Mouse (Mus musculus) forebrain, embryonic 12.5 days (tissue): Measurements from ENCODE around the gene Il23a. TPM values are rescaled to one million over a fixed set of nuclear protein-coding genes. Genes with fewer than 3 reads are reported as not detected.
"Not testable (repeated sequence)": the region's sequence is repeated elsewhere in the genome, so short reads cannot be mapped to it uniquely, and the experiment has no call there.

Experiments used
- ATAC-seq: fragments of 200-750 bp; cut with Nextera tagmentation; 2 replicates; pipeline ENCODE4 v1.8.0; 2017; ENCODE audit warnings: moderate TSS enrichment; ENCODE audit not compliant: low FRiP score
- H3K27ac ChIP-seq: fragments of 300-500 bp; sonication (generic); 2 replicates; pipeline ENCODE4 v1.5.1; 2016; ENCODE audit warnings: mild to moderate bottlenecking
- H3K27me3 ChIP-seq: fragments of 300-500 bp; sonication (generic); 2 replicates; pipeline ENCODE4 v1.6.1; 2016; ENCODE audit warnings: mild to moderate bottlenecking
- H3K36me3 ChIP-seq: fragments of 300-500 bp; sonication (generic); replicated peaks from 2 replicates; pipeline ENCODE4 v1.6.1; 2016; ENCODE audit warnings: mild to moderate bottlenecking
- H3K4me1 ChIP-seq: fragments of 300-500 bp; sonication (generic); 2 replicates; pipeline ENCODE4 v1.6.1; 2016
- H3K4me2 ChIP-seq: fragments of 300-500 bp; sonication (generic); 2 replicates; pipeline ENCODE4 v1.6.1; 2016; ENCODE audit warnings: mild to moderate bottlenecking, moderate library complexity
- H3K4me3 ChIP-seq: fragments of 300-500 bp; sonication (generic); replicated peaks from 2 replicates; pipeline ENCODE4 v1.5.1; 2016; ENCODE audit warnings: mild to moderate bottlenecking
- H3K9ac ChIP-seq: fragments of 300-500 bp; sonication (generic); 2 replicates; pipeline ENCODE4 v1.6.1; 2016; ENCODE audit warnings: mild to moderate bottlenecking
- H3K9me3 ChIP-seq: fragments of 300-500 bp; sonication (generic); 2 replicates; pipeline ENCODE4 v1.6.1; 2016
- WGBS: fragments of 180-500 bp; shearing (Covaris S2); methylation state at CpG from one replicate; pipeline ENCODE4 v1.1.7; 2016; 5-methylcytosine and 5-hydroxymethylcytosine counted together
- polyA plus RNA-seq: library from polyadenylated mRNA; unstranded; fragments of >200 nt; fragmentation: Nextera tagmentation; extraction: Ambion mirVana; gene quantifications from 2 replicates; pipeline ENCODE4 v1.2.1, GENCODE M21; 2016

Il23a gene
- polyA plus RNA-seq, 1 experiment from 2014 or later, result not detected

DNA sequence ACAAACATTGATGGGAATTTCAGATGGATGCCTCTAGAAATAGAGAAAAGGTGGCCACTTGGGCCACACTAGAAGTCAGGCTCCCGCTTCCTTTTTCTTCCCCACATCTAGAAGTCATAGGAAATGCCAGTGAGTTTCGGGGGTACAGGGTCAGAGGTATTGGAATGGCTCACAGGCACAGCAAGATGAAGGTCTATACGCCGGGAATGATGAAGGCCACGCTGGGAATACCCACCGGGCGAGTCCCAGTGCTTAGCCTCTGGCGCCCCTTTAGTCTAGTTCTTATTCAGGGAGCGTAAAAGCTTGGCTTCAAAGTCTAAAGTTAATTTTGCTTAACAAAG, 4.2 kb upstream of the Il23a start:
- Histone ChIP-seq H3K27me3 (0 out of 2 replicates have a peak, but pooled peaks cover 3% of the 10 kb centered on the region), H3K27ac (peak overlapping the region; percentile 93), H3K4me2 (peak overlapping the region; percentile 73), H3K9me3 (no peaks in the 10 kb centered on the region), H3K9ac (peak overlapping the region; percentile 71), H3K36me3 (no peaks in the 10 kb centered on the region), H3K4me3 (peak overlapping the region; percentile 54), H3K4me1 (peaks cover 19% of the 10 kb centered on the region)
- peak; percentile 53 for ATAC-seq
- under 1% methylated on average over 9 of the region's 9 CpGs for WGBS

DNA sequence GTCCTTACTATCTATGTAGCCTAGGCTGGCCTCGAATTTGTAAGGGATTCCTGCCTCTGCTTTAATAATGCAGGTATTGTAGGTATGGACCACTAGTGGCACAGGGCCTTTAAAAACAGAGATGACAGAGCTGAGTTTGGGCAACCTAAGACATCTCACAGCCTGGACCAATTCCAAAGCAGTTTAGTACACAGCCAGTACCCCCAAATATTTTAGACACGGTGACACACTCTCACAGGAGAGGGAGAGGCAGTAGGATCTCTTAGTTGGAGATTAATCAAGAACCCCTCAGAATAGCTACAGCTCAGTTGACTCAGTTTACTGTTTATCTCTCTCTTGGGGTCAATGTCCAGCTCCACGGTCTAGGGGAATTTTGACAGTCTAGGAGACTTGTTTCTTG, 3.8 kb upstream of the Il23a start:
- H3K9me3 ChIP-seq, result no peaks in the 10 kb centered on the region
- H3K4me2 ChIP-seq, result peak overlapping the region; percentile 73
- ATAC-seq, result no peak
- peak overlapping the region; percentile 54 for H3K4me3 ChIP-seq
- WGBS, result 44% methylated on average over 3 of the region's 3 CpGs
- peak overlapping the region; percentile 93 for H3K27ac ChIP-seq
- H3K9ac ChIP-seq, result peak overlapping the region; percentile 71
- H3K36me3 ChIP-seq, result no peaks in the 10 kb centered on the region
- 0 out of 2 replicates have a peak, but pooled peaks cover 3% of the 10 kb centered on the region for H3K27me3 ChIP-seq
- H3K4me1 ChIP-seq, result peaks cover 19% of the 10 kb centered on the region

DNA sequence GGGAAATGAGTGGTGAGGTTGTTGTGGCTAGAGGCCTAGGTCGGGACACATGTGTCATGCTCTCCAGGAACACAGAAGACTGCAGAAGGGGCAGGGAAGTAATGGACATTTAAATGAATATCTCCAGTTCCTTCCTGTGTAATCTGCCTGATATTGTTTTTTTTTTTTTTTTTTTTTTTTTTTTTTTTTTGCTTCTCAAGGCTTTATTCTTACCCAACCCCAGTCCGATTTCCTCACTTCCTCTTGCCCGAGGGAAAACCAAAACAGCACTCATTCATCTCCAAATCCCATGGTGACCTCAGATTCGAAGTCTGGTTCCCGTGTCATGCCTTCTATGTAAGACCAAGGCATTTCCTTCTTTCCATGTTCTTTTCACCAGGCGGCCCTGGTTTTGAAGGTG, 309 bp downstream of the Il23a start:
- no peak overlapping the region for H3K27ac ChIP-seq
- 0 out of 2 replicates have a peak, but pooled peaks cover 3% of the 10 kb centered on the region for H3K27me3 ChIP-seq
- no peaks in the 10 kb centered on the region for H3K9me3 ChIP-seq
- no peaks in the 10 kb centered on the region for H3K36me3 ChIP-seq
- no peak overlapping the region for H3K9ac ChIP-seq
- H3K4me3 ChIP-seq, result no peak overlapping the region
- no peak for ATAC-seq
- WGBS, result 80% methylated on average over 6 of the region's 6 CpGs
- peaks cover 13% of the 10 kb centered on the region for H3K4me1 ChIP-seq
- H3K4me2 ChIP-seq, result no peak overlapping the region

DNA sequence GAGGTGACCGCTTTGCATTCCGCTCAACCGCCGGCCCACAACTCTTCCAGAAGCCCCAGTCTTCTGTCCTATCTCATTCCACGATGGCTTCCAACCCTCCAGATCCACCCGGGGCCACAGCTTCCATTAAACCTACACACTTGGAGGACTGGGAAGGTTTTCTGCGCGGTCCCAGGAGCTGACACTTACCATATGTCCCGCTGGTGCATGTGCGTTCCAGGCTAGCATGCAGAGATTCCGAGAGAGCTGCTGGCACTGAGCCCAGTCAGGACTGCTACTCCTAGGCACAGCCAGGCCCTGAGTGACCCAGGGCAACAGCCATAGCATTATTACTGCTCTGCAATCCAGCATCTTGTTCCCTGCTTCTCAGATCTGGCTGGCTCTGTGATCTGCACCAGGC, 930 bp downstream of the Il23a start:
- peaks cover 13% of the 10 kb centered on the region for H3K4me1 ChIP-seq
- no peaks in the 10 kb centered on the region for H3K9me3 ChIP-seq
- no peak overlapping the region for H3K4me3 ChIP-seq
- WGBS, result 81% methylated on average over 11 of the region's 11 CpGs
- H3K27me3 ChIP-seq, result 0 out of 2 replicates have a peak, but pooled peaks cover 3% of the 10 kb centered on the region
- no peak overlapping the region for H3K9ac ChIP-seq
- no peak overlapping the region for H3K27ac ChIP-seq
- 0 out of 2 replicates have a peak, but pooled peaks cover 2% of the 10 kb centered on the region for H3K36me3 ChIP-seq
- ATAC-seq, result no peak
- no peak overlapping the region for H3K4me2 ChIP-seq

DNA sequence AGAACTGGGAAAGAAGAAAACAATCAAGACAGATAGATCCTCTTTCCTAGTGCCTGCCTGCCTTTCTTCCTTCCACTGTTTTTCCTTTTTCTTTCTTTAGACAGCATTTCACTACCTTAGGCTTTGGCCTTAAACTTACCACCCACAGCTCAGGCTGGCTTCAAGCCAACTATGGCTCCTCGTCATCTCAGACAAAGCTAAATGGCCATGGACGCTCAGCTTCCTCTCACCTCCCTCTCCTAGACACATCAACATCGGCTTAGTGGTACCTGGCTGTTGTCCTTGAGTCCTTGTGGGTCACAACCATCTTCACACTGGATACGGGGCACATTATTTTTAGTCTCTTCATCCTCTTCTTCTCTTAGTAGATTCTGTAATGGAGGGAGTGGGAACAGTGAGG, 1.3 kb downstream of the Il23a start:
- 0 out of 2 replicates have a peak, but pooled peaks cover 6% of the 10 kb centered on the region for H3K36me3 ChIP-seq
- no peak overlapping the region for H3K9ac ChIP-seq
- H3K4me3 ChIP-seq, result no peak overlapping the region
- H3K9me3 ChIP-seq, result no peaks in the 10 kb centered on the region
- H3K27ac ChIP-seq, result no peak overlapping the region
- 77% methylated on average over 4 of the region's 4 CpGs for WGBS
- peaks cover 9% of the 10 kb centered on the region for H3K4me1 ChIP-seq
- 0 out of 2 replicates have a peak, but pooled peaks cover 3% of the 10 kb centered on the region for H3K27me3 ChIP-seq
- no peak overlapping the region for H3K4me2 ChIP-seq
- no peak for ATAC-seq

DNA sequence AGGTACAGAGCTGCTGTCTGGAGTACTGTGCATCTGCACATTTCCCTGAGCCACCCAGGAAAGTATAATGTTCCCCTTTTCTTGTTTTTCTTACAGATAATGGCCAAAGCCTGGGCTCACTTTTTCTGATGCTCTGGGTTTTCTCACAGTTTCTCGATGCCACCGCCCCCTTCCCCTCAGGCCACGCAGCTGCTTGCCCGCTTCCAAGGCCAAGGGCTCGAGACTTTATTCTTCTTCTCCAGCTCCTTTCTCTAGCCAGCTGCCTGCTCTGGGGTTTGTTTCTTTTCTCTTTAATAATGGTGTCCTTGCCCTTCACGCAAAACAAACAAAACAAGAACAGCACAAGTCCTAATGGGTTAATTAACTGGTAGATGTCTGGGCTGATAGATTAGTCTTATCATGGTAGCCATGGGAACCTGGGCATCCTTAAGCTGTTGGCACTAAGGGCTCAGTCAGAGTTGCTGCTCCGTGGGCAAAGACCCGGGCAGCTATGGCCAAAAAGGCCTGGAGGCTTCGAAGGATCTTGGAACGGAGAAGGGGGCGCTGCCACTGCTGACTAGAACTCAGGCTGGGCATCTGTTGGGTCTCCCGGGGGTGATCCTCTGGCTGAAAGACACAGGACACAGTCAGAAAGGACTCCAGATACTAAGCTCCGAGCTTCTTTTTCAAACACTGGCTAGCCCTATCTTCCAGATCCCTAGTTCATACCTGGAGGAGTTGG, 2.0 kb downstream of the Il23a start:
- ATAC-seq, result no peak
- 69% methylated on average over 13 of the region's 13 CpGs for WGBS

DNA sequence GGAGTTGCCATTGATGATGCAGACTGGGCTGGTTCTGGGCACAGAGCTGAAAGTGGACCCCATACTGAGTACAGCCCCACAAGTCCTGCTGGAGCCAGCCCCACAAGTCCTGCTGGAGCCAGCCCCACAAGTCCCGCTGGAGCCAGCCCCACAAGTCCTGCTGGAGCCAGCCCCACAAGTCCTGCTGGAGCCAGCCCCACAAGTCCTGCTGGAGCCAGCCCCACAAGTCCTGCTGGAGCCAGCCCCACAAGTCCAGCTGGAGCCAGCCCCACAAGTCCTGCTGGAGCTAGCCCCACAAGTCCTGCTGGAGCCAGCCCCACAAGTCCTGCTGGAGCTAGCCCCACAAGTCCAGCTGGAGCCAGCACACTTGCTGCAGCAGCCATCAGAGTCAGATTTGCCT, 8.0 kb downstream of the Il23a start:
- ATAC-seq, result not testable (repeated sequence)
- WGBS, result 75% methylated on average over 1 of the region's 1 CpGs
- H3K36me3 ChIP-seq, result peaks cover 29% of the 10 kb centered on the region

More for the DNA sequence above, 2.0 kb downstream of the Il23a start:
- no peak overlapping the region for H3K9ac ChIP-seq
- H3K27me3 ChIP-seq, result 0 out of 2 replicates have a peak, but pooled peaks cover 3% of the 10 kb centered on the region
- H3K9me3 ChIP-seq, result no peaks in the 10 kb centered on the region
- peaks cover 11% of the 10 kb centered on the region; the same call in 1 of the 2 replicates for H3K36me3 ChIP-seq
- H3K4me2 ChIP-seq, result no peak overlapping the region
- 0 out of 2 replicates have a peak, but pooled peaks cover 6% of the 10 kb centered on the region for H3K4me1 ChIP-seq
- H3K4me3 ChIP-seq, result no peak overlapping the region
- no peak overlapping the region for H3K27ac ChIP-seq

DNA sequence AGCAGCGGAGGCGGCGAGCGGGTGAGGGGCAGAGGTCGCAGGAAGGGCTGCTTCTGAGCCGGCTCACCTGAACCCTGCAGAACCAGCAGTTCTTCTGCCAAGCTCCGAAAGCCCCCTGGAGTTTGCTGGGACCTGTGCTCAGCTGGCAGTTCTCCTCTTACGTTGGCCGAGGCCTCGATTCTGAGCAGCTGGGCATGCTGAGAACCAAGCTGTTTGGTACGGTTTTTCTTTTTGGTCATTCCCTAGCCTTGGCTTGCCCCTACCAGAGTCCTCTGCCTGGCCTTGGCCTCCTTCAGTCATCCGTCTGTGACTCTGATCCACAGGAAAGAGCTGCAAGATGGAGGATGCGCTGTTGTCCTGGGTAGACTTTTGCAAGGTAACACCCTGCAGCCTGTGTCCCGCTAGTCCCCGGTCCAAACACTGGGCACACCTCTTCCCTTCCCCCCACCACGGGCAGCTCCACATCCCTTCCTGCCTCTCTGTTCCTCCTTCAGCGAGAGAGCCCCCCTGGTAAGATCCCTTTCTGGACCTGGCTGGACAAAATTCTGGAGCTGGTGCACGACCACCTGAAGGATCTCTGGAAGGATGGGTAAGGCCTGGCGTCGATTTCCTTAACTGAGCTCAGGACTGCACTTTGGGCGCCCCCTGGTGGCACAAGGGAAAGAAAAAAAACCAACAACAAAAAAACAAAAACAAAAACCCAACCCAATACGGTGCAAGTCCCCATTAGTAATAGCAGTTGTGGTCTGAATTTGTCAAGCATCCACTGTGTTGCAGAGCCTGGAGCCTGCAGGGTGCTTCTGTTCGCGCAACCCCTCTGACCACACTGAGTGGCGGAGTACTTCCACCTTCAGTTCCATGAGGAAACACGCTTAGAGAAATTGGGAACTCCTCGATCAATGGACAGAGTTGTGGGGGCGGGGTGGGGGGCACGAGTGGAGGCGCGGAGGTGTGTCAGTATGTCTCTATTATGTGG, 14.7 kb downstream of the Il23a start:
- 0 out of 2 replicates have a peak, but pooled peaks have one; percentile 49 for ATAC-seq
- Histone ChIP-seq H3K4me1 (no peaks in the 10 kb centered on the region; the same call in 1 of the 2 replicates), H3K27me3 (no peaks in the 10 kb centered on the region), H3K4me2 (no peak overlapping the region), H3K9ac (no peak overlapping the region), H3K27ac (no peak overlapping the region), H3K4me3 (no peak overlapping the region), H3K36me3 (peaks cover 53% of the 10 kb centered on the region), H3K9me3 (no peaks in the 10 kb centered on the region)
- 67% methylated on average over 31 of the region's 31 CpGs for WGBS

More for the DNA sequence above, 8.0 kb downstream of the Il23a start:
- not testable (repeated sequence) for H3K4me2 ChIP-seq, H3K27me3 ChIP-seq, H3K9ac ChIP-seq, H3K27ac ChIP-seq, H3K4me3 ChIP-seq, H3K4me1 ChIP-seq, H3K9me3 ChIP-seq

DNA sequence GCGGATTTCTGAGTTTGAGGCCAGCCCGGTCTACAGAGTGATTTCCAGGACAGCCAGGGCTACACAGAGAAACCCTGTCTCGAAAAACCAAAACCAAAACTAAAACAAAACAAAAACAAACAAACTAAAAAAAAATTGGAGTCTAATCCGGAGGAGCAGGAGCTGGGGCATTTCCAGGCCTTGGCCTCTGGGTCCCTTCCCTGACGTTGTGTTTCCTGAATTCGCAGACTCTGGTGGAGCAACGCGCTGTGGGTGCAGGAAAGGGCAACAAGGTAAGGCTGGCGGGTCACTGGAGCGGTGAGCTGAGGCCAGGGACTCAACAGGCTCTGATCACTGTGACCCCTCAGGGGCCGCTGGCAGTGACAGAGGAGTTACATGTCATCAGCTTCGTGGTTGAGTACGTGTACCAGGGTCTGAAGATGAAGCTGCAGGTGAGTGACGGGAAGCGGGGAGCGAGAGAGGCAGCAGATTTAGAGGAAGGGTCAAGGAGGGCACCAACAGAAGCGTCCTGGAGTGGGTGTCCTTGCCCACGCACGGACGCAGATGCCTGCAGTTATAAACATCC, 15.6 kb downstream of the Il23a start:
- Histone ChIP-seq H3K4me1 (no peaks in the 10 kb centered on the region; the same call in 1 of the 2 replicates), H3K27me3 (no peaks in the 10 kb centered on the region), H3K36me3 (peaks cover 57% of the 10 kb centered on the region), H3K9ac (no peak overlapping the region), H3K4me2 (no peak overlapping the region), H3K9me3 (no peaks in the 10 kb centered on the region), H3K4me3 (no peak overlapping the region), H3K27ac (no peak overlapping the region)
- ATAC-seq, result no peak
- 88% methylated on average over 20 of the region's 20 CpGs for WGBS

DNA sequence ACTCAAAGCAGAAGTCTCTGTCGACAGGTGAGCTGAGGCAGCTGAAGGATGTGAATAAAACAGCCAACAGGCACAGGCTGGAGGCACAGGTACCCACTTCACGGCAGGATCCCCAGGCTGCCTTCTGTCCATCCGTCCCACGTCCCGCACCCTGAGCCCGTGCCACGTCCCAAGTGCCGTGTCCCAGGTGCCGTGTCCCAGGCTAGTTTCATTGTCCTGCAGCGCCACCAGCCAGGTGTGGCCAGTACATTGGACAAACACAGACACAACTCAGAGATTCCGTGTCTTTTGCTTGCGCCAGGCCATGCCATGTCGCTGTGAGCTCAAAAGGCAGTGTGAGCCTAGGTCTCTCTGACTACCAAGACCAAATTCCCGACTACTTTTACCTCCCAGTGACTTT, 16.9 kb downstream of the Il23a start:
- WGBS, result 95% methylated on average over 14 of the region's 14 CpGs
- no peak for ATAC-seq

DNA sequence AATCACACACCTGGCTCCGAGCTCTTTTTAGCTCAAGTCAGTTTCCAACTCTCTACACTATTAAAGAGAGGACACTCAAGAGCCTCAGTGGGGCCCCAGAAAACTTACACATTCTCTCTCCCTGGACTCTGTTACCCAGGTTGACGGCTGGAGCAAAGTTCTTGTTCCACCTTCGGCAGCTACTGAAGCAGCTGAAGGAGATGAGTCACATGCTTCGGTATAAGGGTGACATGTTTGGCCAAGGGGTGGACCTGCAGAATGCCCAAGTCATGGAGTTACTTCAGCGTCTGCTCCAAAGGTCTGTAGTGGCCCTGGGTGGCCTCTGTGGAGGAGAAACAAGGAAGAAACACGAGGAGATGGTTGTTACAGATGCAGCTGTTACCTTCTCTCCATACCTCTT, 17.6 kb downstream of the Il23a start:
- Histone ChIP-seq H3K27me3 (no peaks in the 10 kb centered on the region), H3K9ac (no peak overlapping the region), H3K36me3 (peaks cover 57% of the 10 kb centered on the region), H3K4me1 (no peaks in the 10 kb centered on the region; the same call in 1 of the 2 replicates), H3K9me3 (no peaks in the 10 kb centered on the region), H3K4me3 (no peak overlapping the region), H3K27ac (no peak overlapping the region), H3K4me2 (no peak overlapping the region)
- no peak for ATAC-seq
- WGBS, result 88% methylated on average over 6 of the region's 6 CpGs

More for the DNA sequence above, 16.9 kb downstream of the Il23a start:
- Histone ChIP-seq H3K4me3 (no peak overlapping the region), H3K36me3 (peaks cover 57% of the 10 kb centered on the region), H3K4me1 (no peaks in the 10 kb centered on the region; the same call in 1 of the 2 replicates), H3K27me3 (no peaks in the 10 kb centered on the region), H3K9me3 (no peaks in the 10 kb centered on the region), H3K27ac (no peak overlapping the region), H3K4me2 (no peak overlapping the region), H3K9ac (no peak overlapping the region)

DNA sequence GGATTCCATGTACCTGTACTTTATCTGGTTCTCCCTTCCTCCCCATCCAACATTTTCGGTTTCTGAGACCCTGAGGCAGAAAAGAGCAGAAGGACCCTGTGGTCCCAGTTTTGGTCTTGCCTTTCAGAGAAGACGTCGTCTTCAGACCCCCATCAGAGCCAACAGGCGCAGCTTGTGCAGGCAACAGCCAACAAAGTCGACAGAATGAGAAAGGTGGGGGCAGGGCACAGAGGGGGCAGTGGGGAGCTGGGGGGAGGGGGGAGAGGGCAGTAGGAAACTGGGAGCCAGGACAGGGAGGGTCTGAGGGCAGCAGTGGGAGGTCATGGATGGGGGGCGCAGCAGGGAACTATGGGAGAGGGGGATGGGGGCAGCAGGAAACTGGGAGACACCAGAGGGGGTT, 20.4 kb downstream of the Il23a start:
- H3K36me3 ChIP-seq, result peaks cover 32% of the 10 kb centered on the region
- H3K9ac ChIP-seq, result no peak overlapping the region
- no peaks in the 10 kb centered on the region for H3K4me1 ChIP-seq
- no peaks in the 10 kb centered on the region for H3K27me3 ChIP-seq
- 49% methylated on average over 5 of the region's 6 CpGs for WGBS
- H3K4me2 ChIP-seq, result no peak overlapping the region
- H3K9me3 ChIP-seq, result no peaks in the 10 kb centered on the region
- H3K27ac ChIP-seq, result no peak overlapping the region
- no peak for ATAC-seq
- no peak overlapping the region for H3K4me3 ChIP-seq
